Mouse (Mus musculus) forebrain, embryonic 16.5 days (tissue): ENCODE measurements around the gene Brd3. TPM values are rescaled to one million over a fixed set of nuclear protein-coding genes. Genes with fewer than 3 reads are reported as not detected.

Experiments
- ATAC-seq: fragments of 200-750 bp; cut with Nextera tagmentation; 2 replicates; pipeline ENCODE4 v1.8.0; 2017; ENCODE audit warnings: mild to moderate bottlenecking, moderate library complexity
- H3K27ac ChIP-seq: fragments of 300-500 bp; sonication (generic); 2 replicates; pipeline ENCODE4 v1.5.1; 2014; ENCODE audit warnings: low read length, control low read depth
- H3K27me3 ChIP-seq: fragments of 300-500 bp; sonication (generic); replicated peaks from 2 replicates; pipeline ENCODE4 v1.6.1; 2014; ENCODE audit warnings: low read length; ENCODE audit not compliant: control insufficient read depth, insufficient read depth
- H3K36me3 ChIP-seq: fragments of 300-500 bp; sonication (generic); 2 replicates; pipeline ENCODE4 v1.6.1; 2014; ENCODE audit not compliant: control insufficient read depth, insufficient read depth
- H3K4me1 ChIP-seq: fragments of 300-500 bp; sonication (generic); replicated peaks from 2 replicates; pipeline ENCODE4 v1.6.1; 2014; ENCODE audit warnings: low read length; ENCODE audit not compliant: control insufficient read depth, insufficient read depth
- H3K4me2 ChIP-seq: fragments of 300-500 bp; sonication (generic); 2 replicates; pipeline ENCODE4 v1.6.1; 2014; ENCODE audit warnings: mild to moderate bottlenecking, low read length, control low read depth
- H3K4me3 ChIP-seq: fragments of 300-500 bp; sonication (generic); replicated peaks from 2 replicates; pipeline ENCODE4 v1.5.1; 2014; ENCODE audit warnings: mild to moderate bottlenecking, low read length, control low read depth
- H3K9ac ChIP-seq: fragments of 300-500 bp; sonication (generic); replicated peaks from 2 replicates; pipeline ENCODE4 v1.6.1; 2014; ENCODE audit warnings: low read depth, low read length, control low read depth
- H3K9me3 ChIP-seq: fragments of 300-500 bp; sonication (generic); 2 replicates; pipeline ENCODE4 v1.6.1; 2016; ENCODE audit warnings: low read length; ENCODE audit not compliant: control insufficient read depth
- WGBS: fragments of 180-500 bp; shearing (Covaris S2); extraction: QIAGEN DNeasy Blood & Tissue Kit; methylation state at CpG from one replicate; pipeline ENCODE4 v1.1.7; 2014; 5-methylcytosine and 5-hydroxymethylcytosine counted together
- polyA plus RNA-seq: library from polyadenylated mRNA; unstranded; fragments of >200 nt; fragmentation: Nextera tagmentation; extraction: Ambion mirVana; gene quantifications from 2 replicates; pipeline ENCODE4 v1.2.1, GENCODE M21; 2015

Brd3 gene
- polyA plus RNA-seq, 1 experiment from 2014 or later, result 153 TPM

GRCm38 (mm10) chr2:27476303-27477192 lies 30.9 kb downstream of the Brd3 start:
- H3K9ac ChIP-seq, result peak overlapping the region; percentile 95
- H3K4me1 ChIP-seq, result peaks cover 35% of the 10 kb centered on the region
- no peaks in the 10 kb centered on the region for H3K9me3 ChIP-seq
- peak overlapping the region; percentile 74 for H3K4me2 ChIP-seq
- WGBS, result 19% methylated on average over 11 of the region's 11 CpGs
- H3K27me3 ChIP-seq, result no peaks in the 10 kb centered on the region
- peak overlapping the region; percentile 95 for H3K27ac ChIP-seq
- H3K4me3 ChIP-seq, result peak overlapping the region; percentile 99
- no peaks in the 10 kb centered on the region for H3K36me3 ChIP-seq
- no peak for ATAC-seq

- Histone ChIP-seq H3K27me3 (no peaks in the 10 kb centered on the region), H3K27ac (peak overlapping the region; percentile 95), H3K9ac (peak overlapping the region; percentile 95), H3K9me3 (no peaks in the 10 kb centered on the region), H3K4me3 (peak overlapping the region; percentile 99), H3K4me2 (peak overlapping the region; percentile 83), H3K4me1 (peaks cover 43% of the 10 kb centered on the region), H3K36me3 (no peaks in the 10 kb centered on the region)
- ATAC-seq, result peak; percentile 99
- WGBS, result under 1% methylated on average over 70 of the region's 96 CpGs
Observed at GRCm38 (mm10) chr2:27475495-27476302, 31.8 kb downstream of the Brd3 start.

- Histone ChIP-seq H3K4me1 (peaks cover 43% of the 10 kb centered on the region), H3K27ac (peak overlapping the region; percentile 95), H3K9ac (peak overlapping the region; percentile 95), H3K4me3 (peak overlapping the region; percentile 99), H3K4me2 (peak overlapping the region; percentile 83), H3K36me3 (no peaks in the 10 kb centered on the region), H3K27me3 (no peaks in the 10 kb centered on the region), H3K9me3 (no peaks in the 10 kb centered on the region)
- ATAC-seq, result peak; percentile 44
- WGBS, result 0% methylated on average over 79 of the region's 84 CpGs
Observed at GRCm38 (mm10) chr2:27474621-27475484, 32.6 kb downstream of the Brd3 start.

- Histone ChIP-seq H3K4me3 (peak overlapping the region; percentile 99), H3K27ac (no peak overlapping the region), H3K36me3 (no peaks in the 10 kb centered on the region; the same call in 1 of the 2 replicates), H3K27me3 (no peaks in the 10 kb centered on the region), H3K9me3 (no peaks in the 10 kb centered on the region), H3K4me1 (peaks cover 43% of the 10 kb centered on the region), H3K9ac (peak overlapping the region; percentile 95), H3K4me2 (peak overlapping the region; percentile 83)
- WGBS, result 28% methylated on average over 4 of the region's 4 CpGs
- ATAC-seq, result no peak
Observed at GRCm38 (mm10) chr2:27473911-27474310, 33.6 kb downstream of the Brd3 start.

GRCm38 (mm10) chr2:27473061-27473765 lies 34.2 kb downstream of the Brd3 start:
- 74% methylated on average over 7 of the region's 7 CpGs for WGBS
- peak overlapping the region; percentile 99 for H3K4me3 ChIP-seq
- H3K9me3 ChIP-seq, result no peaks in the 10 kb centered on the region
- no peak overlapping the region for H3K27ac ChIP-seq
- H3K9ac ChIP-seq, result no peak overlapping the region
- H3K4me1 ChIP-seq, result peaks cover 43% of the 10 kb centered on the region
- no peaks in the 10 kb centered on the region for H3K27me3 ChIP-seq
- peak overlapping the region; percentile 83 for H3K4me2 ChIP-seq
- no peaks in the 10 kb centered on the region; the same call in 1 of the 2 replicates for H3K36me3 ChIP-seq
- ATAC-seq, result no peak

- Histone ChIP-seq H3K9me3 (no peaks in the 10 kb centered on the region), H3K9ac (no peak overlapping the region), H3K27me3 (no peaks in the 10 kb centered on the region), H3K27ac (no peak overlapping the region), H3K4me3 (no peak overlapping the region), H3K36me3 (no peaks in the 10 kb centered on the region; the same call in 1 of the 2 replicates), H3K4me1 (peaks cover 38% of the 10 kb centered on the region), H3K4me2 (no peak overlapping the region)
- ATAC-seq, result no peak
Observed at GRCm38 (mm10) chr2:27471170-27471584, 36.3 kb downstream of the Brd3 start.

- no peak overlapping the region for H3K4me2 ChIP-seq
- no peaks in the 10 kb centered on the region; the same call in 1 of the 2 replicates for H3K36me3 ChIP-seq
- no peak overlapping the region for H3K9ac ChIP-seq
- H3K9me3 ChIP-seq, result no peaks in the 10 kb centered on the region
- no peak overlapping the region for H3K4me3 ChIP-seq
- H3K27me3 ChIP-seq, result no peaks in the 10 kb centered on the region
- WGBS, result 98% methylated on average over 2 of the region's 2 CpGs
- ATAC-seq, result no peak
- H3K27ac ChIP-seq, result no peak overlapping the region
- peaks cover 38% of the 10 kb centered on the region for H3K4me1 ChIP-seq
Observed at GRCm38 (mm10) chr2:27470535-27470934, 36.9 kb downstream of the Brd3 start.

- Histone ChIP-seq H3K9ac (no peak overlapping the region), H3K9me3 (no peaks in the 10 kb centered on the region), H3K27me3 (no peaks in the 10 kb centered on the region), H3K27ac (no peak overlapping the region), H3K4me2 (no peak overlapping the region), H3K4me1 (peaks cover 38% of the 10 kb centered on the region), H3K36me3 (no peaks in the 10 kb centered on the region; the same call in 1 of the 2 replicates), H3K4me3 (no peak overlapping the region)
- no peak for ATAC-seq
- 73% methylated on average over 3 of the region's 3 CpGs for WGBS
Observed at GRCm38 (mm10) chr2:27469991-27470355, 37.5 kb downstream of the Brd3 start.
